Mouse (Mus musculus): ENCODE measurements around the gene Grm2. TPM values are rescaled to one million over a fixed set of nuclear protein-coding genes. Genes with fewer than 3 reads are reported as not detected.
A peak's percentile ranks its signal among the peaks of the same experiment; 100 is the strongest.

Grm2 gene
- polyA plus RNA-seq, 1 experiment from 2014 or later = 6.7 TPM

DNA sequence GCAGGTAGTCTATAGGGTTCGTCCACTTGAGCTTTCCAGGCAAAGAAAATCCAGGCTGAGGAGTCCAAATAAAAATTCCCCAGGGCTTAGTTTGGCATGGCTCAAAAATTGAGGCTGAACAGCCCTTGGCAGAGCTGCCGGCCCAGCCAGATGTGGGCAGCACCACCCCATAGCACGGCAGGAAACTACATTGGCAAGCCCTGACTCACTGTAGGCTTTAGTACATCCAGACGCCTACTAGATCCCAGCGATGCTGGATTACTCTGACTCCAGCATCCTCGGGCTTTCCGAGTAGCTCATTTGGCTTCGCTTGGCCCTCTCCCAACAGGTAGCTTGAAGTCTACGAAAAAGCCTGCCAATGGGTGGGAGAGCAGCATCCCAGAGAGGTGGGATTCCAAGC lies 25.1 kb upstream of the Grm2 start:
- H3K4me2 ChIP-seq (ENCODE audit: low read length) = no peak overlapping the region
- 85% methylated on average over 9 of the region's 9 CpGs for WGBS
- no peaks in the 10 kb centered on the region for H3K9me3 ChIP-seq (replicated peaks; ENCODE audit: control insufficient read depth, low read length)
- H3K4me3 ChIP-seq (ENCODE audit: low read depth, low read length) = no peak overlapping the region
- no peak for ATAC-seq
- H3K36me3 ChIP-seq (ENCODE audit: control insufficient read depth, insufficient read depth, low read length) = peaks cover 11% of the 10 kb centered on the region
- DNase-seq (ENCODE audit: low spot score) = no peak
- H3K27me3 ChIP-seq (replicated peaks; ENCODE audit: control insufficient read depth, insufficient read depth, low read length) = no peaks in the 10 kb centered on the region
- no peak overlapping the region for H3K9ac ChIP-seq (ENCODE audit: low read length)
- H3K4me1 ChIP-seq (ENCODE audit: control insufficient read depth, insufficient read depth, low read length) = 0 out of 2 replicates have a peak, but pooled peaks cover 5% of the 10 kb centered on the region
- H3K27ac ChIP-seq (ENCODE audit: low read depth, low read length) = no peak overlapping the region

DNA sequence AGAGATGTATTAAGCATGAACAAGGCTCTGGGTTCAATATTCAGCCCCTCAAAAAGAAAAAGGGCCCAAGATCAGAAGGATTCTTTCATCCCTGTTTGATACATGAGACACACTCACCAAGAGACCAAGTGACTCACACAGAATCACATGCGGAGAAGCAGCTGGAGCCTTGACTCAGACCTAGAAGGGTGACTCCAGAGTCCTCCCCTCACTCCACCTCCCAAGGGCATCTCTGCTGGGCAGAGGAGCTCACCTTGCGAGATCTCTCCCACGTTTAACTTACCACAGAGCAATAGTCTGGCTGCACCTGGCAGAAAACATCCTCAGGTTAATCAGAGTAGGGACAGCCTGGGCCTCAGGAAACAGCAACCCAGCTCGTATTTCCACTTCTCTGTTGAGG lies 22.4 kb upstream of the Grm2 start:
- no peak overlapping the region for H3K4me3 ChIP-seq (ENCODE audit: low read depth, low read length)
- no peak overlapping the region for H3K4me2 ChIP-seq (ENCODE audit: low read length)
- 76% methylated on average over 4 of the region's 4 CpGs for WGBS
- no peak overlapping the region for H3K9ac ChIP-seq (ENCODE audit: low read length)
- peaks cover 15% of the 10 kb centered on the region for H3K36me3 ChIP-seq (ENCODE audit: control insufficient read depth, insufficient read depth, low read length)
- no peak overlapping the region for H3K27ac ChIP-seq (ENCODE audit: low read depth, low read length)
- no peaks in the 10 kb centered on the region for H3K27me3 ChIP-seq (replicated peaks; ENCODE audit: control insufficient read depth, insufficient read depth, low read length)
- H3K9me3 ChIP-seq (replicated peaks; ENCODE audit: control insufficient read depth, low read length) = no peaks in the 10 kb centered on the region
- ATAC-seq (no peak), DNase-seq (ENCODE audit: low spot score) (no peak)
- H3K4me1 ChIP-seq (ENCODE audit: control insufficient read depth, insufficient read depth, low read length) = no peaks in the 10 kb centered on the region

DNA sequence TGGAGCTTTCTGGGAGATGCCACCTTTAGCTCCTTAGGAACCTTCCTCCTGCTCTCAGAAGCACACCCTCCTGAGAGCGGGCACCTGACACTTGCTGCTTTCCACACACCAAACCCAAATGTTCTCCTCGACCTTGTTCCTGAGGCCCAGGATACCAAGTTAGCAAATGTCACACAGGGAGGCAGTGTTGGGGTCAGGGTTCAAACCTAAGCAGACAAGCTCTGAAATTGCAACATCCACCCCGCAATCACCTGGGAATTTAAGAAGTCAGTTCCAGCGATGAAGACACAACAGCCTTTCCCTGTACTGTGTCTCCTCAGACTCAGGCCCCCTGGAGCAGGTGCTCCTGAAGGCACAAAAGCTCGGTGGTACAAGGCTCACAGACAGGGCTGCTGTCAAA lies 21.8 kb upstream of the Grm2 start:
- Histone ChIP-seq H3K4me1 (ENCODE audit: control insufficient read depth, insufficient read depth, low read length) (no peaks in the 10 kb centered on the region), H3K4me3 (ENCODE audit: low read depth, low read length) (no peak overlapping the region), H3K9me3 (replicated peaks; ENCODE audit: control insufficient read depth, low read length) (no peaks in the 10 kb centered on the region), H3K9ac (ENCODE audit: low read length) (no peak overlapping the region), H3K27ac (ENCODE audit: low read depth, low read length) (no peak overlapping the region), H3K4me2 (ENCODE audit: low read length) (no peak overlapping the region), H3K36me3 (ENCODE audit: control insufficient read depth, insufficient read depth, low read length) (peaks cover 20% of the 10 kb centered on the region), H3K27me3 (replicated peaks; ENCODE audit: control insufficient read depth, insufficient read depth, low read length) (no peaks in the 10 kb centered on the region)
- ATAC-seq (no peak), DNase-seq (ENCODE audit: low spot score) (no peak)
- 88% methylated on average over 5 of the region's 5 CpGs for WGBS

DNA sequence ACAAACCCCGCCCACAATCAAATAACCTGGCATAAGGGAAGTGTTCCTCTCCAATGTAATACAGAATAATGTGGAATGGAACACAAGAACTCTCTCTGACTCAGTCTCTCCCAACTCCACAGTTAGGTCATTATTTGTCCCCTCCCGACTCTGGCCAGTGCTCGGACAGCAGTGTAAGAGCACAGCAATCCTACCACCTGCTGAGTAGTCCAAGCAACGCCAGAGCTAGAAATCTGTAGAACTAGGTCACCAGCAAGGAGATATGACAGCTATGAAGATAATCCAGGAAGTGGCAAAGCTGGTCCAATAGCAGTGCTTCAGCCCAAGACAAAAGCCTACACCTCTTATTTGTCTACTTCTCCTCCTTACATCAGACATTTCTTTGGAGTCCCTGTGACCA lies 20.7 kb upstream of the Grm2 start:
- peaks cover 20% of the 10 kb centered on the region for H3K36me3 ChIP-seq (ENCODE audit: control insufficient read depth, insufficient read depth, low read length)
- H3K4me1 ChIP-seq (ENCODE audit: control insufficient read depth, insufficient read depth, low read length) = no peaks in the 10 kb centered on the region
- 76% methylated on average over 4 of the region's 4 CpGs for WGBS
- H3K4me2 ChIP-seq (ENCODE audit: low read length) = no peak overlapping the region
- H3K27ac ChIP-seq (ENCODE audit: low read depth, low read length) = no peak overlapping the region
- H3K9me3 ChIP-seq (replicated peaks; ENCODE audit: control insufficient read depth, low read length) = no peaks in the 10 kb centered on the region
- DNase-seq (ENCODE audit: low spot score) (no peak), ATAC-seq (no peak)
- no peak overlapping the region for H3K4me3 ChIP-seq (ENCODE audit: low read depth, low read length)
- no peak overlapping the region for H3K9ac ChIP-seq (ENCODE audit: low read length)
- no peaks in the 10 kb centered on the region for H3K27me3 ChIP-seq (replicated peaks; ENCODE audit: control insufficient read depth, insufficient read depth, low read length)

DNA sequence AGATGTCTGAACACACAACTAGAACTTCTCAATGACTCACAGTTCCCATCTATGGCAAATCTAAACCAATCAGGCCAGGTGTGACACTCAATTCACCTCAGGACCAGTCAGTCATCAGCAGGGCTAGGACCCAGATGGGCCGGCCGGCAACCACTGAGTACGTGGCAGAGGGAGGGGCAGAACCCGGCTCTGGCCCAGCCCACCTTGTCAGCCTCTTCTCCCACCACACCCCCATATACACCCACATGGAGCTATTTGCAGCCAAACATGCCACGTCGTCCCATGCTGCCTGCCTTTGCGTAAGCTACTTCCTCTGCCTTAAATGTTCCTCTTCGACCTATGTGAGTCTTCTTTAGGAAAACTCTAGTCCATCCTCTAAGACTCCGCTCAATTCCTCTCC lies 20.1 kb upstream of the Grm2 start:
- H3K4me1 ChIP-seq (ENCODE audit: control insufficient read depth, insufficient read depth, low read length) = no peaks in the 10 kb centered on the region
- 79% methylated on average over 9 of the region's 9 CpGs for WGBS
- peak; percentile 57; the same call in 1 of the 2 replicates for ATAC-seq
- H3K9me3 ChIP-seq (replicated peaks; ENCODE audit: control insufficient read depth, low read length) = no peaks in the 10 kb centered on the region
- H3K4me3 ChIP-seq (ENCODE audit: low read depth, low read length) = no peak overlapping the region
- DNase-seq (ENCODE audit: low spot score) = no peak
- H3K27ac ChIP-seq (ENCODE audit: low read depth, low read length) = no peak overlapping the region
- no peak overlapping the region for H3K4me2 ChIP-seq (ENCODE audit: low read length)
- peaks cover 23% of the 10 kb centered on the region for H3K36me3 ChIP-seq (ENCODE audit: control insufficient read depth, insufficient read depth, low read length)
- no peak overlapping the region for H3K9ac ChIP-seq (ENCODE audit: low read length)
- no peaks in the 10 kb centered on the region for H3K27me3 ChIP-seq (replicated peaks; ENCODE audit: control insufficient read depth, insufficient read depth, low read length)

DNA sequence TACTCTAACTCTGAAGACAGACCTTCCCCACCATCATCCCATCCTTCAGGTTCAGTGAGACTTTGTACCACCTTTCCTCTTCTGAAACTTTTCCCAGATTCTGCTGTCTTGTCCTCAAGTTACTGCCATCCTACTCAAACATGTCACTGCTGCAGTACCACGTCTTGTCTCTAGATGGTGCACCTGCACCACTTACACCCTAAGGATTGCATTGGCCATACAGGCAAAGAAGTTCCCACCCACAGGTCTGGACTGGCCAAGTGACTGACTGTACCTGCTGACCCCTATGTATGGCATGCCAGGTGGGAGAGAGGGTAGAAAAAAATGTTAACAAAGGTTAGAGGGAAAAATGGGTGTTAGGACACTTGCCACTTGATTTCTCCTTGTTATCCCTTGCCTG lies 19.6 kb upstream of the Grm2 start:
- Histone ChIP-seq H3K4me1 (ENCODE audit: control insufficient read depth, insufficient read depth, low read length) (no peaks in the 10 kb centered on the region), H3K4me2 (ENCODE audit: low read length) (no peak overlapping the region), H3K27ac (ENCODE audit: low read depth, low read length) (no peak overlapping the region), H3K4me3 (ENCODE audit: low read depth, low read length) (no peak overlapping the region), H3K9me3 (replicated peaks; ENCODE audit: control insufficient read depth, low read length) (no peaks in the 10 kb centered on the region), H3K36me3 (ENCODE audit: control insufficient read depth, insufficient read depth, low read length) (peaks cover 24% of the 10 kb centered on the region), H3K27me3 (replicated peaks; ENCODE audit: control insufficient read depth, insufficient read depth, low read length) (no peaks in the 10 kb centered on the region), H3K9ac (ENCODE audit: low read length) (no peak overlapping the region)
- 0% methylated on average over 1 of the region's 1 CpGs for WGBS
- peak; percentile 86 for DNase-seq (ENCODE audit: low spot score)
- ATAC-seq = peak; percentile 80

DNA sequence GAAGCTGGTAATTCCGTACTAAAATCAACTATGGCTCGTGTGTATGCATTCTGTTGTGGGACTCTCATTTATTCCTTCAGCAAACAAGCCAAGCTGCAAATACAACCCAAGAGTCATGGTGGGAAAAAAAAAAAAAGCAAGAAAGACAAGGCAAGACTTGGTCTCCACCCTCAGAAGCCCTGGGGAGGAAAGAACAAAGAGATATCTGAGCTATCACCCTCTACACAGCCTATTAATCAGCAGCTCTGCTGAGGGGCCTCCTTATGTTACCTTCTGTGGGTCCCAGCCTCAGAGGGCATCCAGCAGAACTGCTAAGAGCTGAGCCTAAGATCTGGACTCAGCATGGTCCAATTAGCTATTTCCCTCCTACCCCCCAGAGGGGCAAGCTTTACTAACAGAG lies 18.0 kb upstream of the Grm2 start:
- no peak for ATAC-seq
- no peak overlapping the region for H3K27ac ChIP-seq (ENCODE audit: low read depth, low read length)
- DNase-seq (ENCODE audit: low spot score) = no peak
- H3K4me2 ChIP-seq (ENCODE audit: low read length) = no peak overlapping the region
- no peaks in the 10 kb centered on the region for H3K27me3 ChIP-seq (replicated peaks; ENCODE audit: control insufficient read depth, insufficient read depth, low read length)
- no peaks in the 10 kb centered on the region for H3K9me3 ChIP-seq (replicated peaks; ENCODE audit: control insufficient read depth, low read length)
- no peaks in the 10 kb centered on the region for H3K4me1 ChIP-seq (ENCODE audit: control insufficient read depth, insufficient read depth, low read length)
- peaks cover 31% of the 10 kb centered on the region for H3K36me3 ChIP-seq (ENCODE audit: control insufficient read depth, insufficient read depth, low read length)
- H3K4me3 ChIP-seq (ENCODE audit: low read depth, low read length) = no peak overlapping the region
- no peak overlapping the region for H3K9ac ChIP-seq (ENCODE audit: low read length)
- 79% methylated on average over 2 of the region's 2 CpGs for WGBS

DNA sequence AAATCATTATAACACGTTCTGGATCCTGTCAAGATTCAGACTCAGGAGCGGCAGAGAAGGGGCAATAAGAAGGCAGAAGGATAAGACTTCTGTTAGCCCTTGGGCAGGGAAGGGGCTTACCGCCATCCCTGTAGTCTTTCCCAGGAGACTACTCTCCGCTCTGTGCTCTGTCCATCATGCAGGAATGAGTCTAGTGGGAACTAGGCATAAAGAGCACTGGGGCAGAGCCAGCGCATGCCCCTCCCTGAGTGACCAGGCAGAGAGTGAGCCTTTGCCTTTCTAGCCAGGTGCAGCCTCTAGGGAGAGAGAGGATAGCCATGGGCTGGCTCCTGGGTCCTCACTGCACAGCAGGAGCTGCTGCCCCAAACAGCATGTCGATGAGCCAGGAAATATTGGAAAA lies 9.0 kb upstream of the Grm2 start:
- H3K36me3 ChIP-seq (ENCODE audit: control insufficient read depth, insufficient read depth, low read length) = peaks cover 26% of the 10 kb centered on the region
- no peaks in the 10 kb centered on the region for H3K9me3 ChIP-seq (replicated peaks; ENCODE audit: control insufficient read depth, low read length)
- no peaks in the 10 kb centered on the region for H3K27me3 ChIP-seq (replicated peaks; ENCODE audit: control insufficient read depth, insufficient read depth, low read length)
- no peak overlapping the region for H3K4me2 ChIP-seq (ENCODE audit: low read length)
- peaks cover 12% of the 10 kb centered on the region; the same call in 1 of the 2 replicates for H3K4me1 ChIP-seq (ENCODE audit: control insufficient read depth, insufficient read depth, low read length)
- DNase-seq (ENCODE audit: low spot score) (no peak), ATAC-seq (peak; percentile 37; the same call in 1 of the 2 replicates)
- WGBS = 75% methylated on average over 6 of the region's 6 CpGs
- peak overlapping the region; percentile 82 for H3K27ac ChIP-seq (ENCODE audit: low read depth, low read length)
- H3K4me3 ChIP-seq (ENCODE audit: low read depth, low read length) = no peak overlapping the region
- H3K9ac ChIP-seq (ENCODE audit: low read length) = no peak overlapping the region; the same call in 1 of the 2 replicates

DNA sequence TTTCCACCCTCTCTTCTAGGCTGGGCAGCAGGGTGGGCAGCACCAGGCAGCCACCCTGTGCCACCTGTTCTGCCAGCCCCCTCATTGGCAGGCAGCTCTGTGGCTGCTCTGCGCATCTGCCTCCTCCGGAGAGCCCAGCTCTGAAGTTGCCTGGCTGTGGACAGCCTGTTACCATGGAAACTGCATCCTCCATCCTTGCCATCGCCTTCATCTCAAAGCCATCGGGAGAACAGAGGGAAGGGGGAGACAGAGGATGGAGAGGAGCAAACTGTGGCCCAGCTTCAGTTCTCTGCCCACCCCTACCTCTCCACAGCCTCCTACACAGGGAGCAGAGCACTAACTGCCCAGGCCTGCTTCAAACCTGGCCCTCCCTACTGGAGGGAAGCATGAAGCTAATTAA lies 8.6 kb upstream of the Grm2 start:
- H3K27ac ChIP-seq (ENCODE audit: low read depth, low read length) = peak overlapping the region; percentile 82
- H3K27me3 ChIP-seq (replicated peaks; ENCODE audit: control insufficient read depth, insufficient read depth, low read length) = no peaks in the 10 kb centered on the region
- H3K9ac ChIP-seq (ENCODE audit: low read length) = no peak overlapping the region; the same call in 1 of the 2 replicates
- DNase-seq (ENCODE audit: low spot score) (peak; percentile 83), ATAC-seq (peak; percentile 93)
- H3K4me1 ChIP-seq (ENCODE audit: control insufficient read depth, insufficient read depth, low read length) = peaks cover 12% of the 10 kb centered on the region; the same call in 1 of the 2 replicates
- no peak overlapping the region for H3K4me2 ChIP-seq (ENCODE audit: low read length)
- peaks cover 26% of the 10 kb centered on the region for H3K36me3 ChIP-seq (ENCODE audit: control insufficient read depth, insufficient read depth, low read length)
- H3K4me3 ChIP-seq (ENCODE audit: low read depth, low read length) = no peak overlapping the region
- H3K9me3 ChIP-seq (replicated peaks; ENCODE audit: control insufficient read depth, low read length) = no peaks in the 10 kb centered on the region
- 23% methylated on average over 4 of the region's 4 CpGs for WGBS

All from forebrain, embryonic 14.5 days (tissue).